Mouse (Mus musculus): Measurements from ENCODE around the gene Vmn2r11. TPM values are rescaled to one million over a fixed set of nuclear protein-coding genes. Genes with fewer than 3 reads are reported as not detected.
"Not testable (repeated sequence)": the region's sequence is repeated elsewhere in the genome, so short reads cannot be mapped to it uniquely, and the experiment has no call there.

The Vmn2r11 gene
- total RNA-seq (2021): not detected

- DNase-seq: not testable (repeated sequence)
These were observed at the start of gene Vmn2r11 for GRCm38 (mm10) chr5:109059469-109059868. Gene Vmn2r11, minus strand, starts transcription at chr5:109059569.

DNA sequence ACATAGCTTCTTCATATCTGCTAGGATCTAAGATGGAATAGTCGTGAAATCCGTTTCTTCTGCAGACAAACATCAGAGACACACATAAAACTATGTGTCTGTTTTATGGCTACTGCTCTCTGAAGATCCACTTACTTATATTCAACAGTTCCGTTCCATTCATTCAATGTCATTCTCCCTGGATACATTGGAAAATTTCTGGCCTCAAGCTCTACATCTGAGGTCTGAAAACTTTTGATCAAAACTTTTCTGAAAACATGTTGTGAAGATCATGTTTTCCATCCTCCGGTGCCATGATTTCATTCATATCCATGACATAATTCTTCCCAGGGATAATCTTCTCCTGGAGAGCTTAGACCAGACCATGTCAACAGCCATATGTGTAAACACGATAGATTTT is 38.5 kb upstream of the Vmn2r11 start, which contains the start of gene Vmn2r12:
Gene Vmn2r12, minus strand, starts transcription at position 101 of the 400 bp plus-strand sequence.
- DNase-seq: not testable (repeated sequence)

DNA sequence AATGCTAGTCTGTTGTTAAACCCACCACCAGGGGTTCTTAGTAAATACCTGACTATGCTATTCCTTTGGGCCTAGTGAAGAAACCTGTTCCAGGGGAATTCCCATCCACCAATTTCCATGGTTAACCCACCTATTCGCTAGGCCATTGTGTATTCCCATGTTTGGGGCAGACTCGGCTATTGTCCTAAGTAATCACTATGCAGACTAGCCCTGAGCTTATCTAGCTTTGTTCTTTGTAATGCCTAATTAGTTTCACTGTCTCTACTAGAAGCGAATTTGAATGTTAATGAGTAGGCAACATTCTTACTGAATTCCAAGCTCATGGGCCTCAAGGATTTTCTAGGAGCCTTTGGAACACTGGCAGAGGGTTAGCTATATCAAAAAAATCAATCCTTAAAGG is 37.1 kb upstream of the Vmn2r11 start:
- not testable (repeated sequence) for DNase-seq

GRCm38 (mm10) chr5:109072016-109072415 is 12.6 kb upstream of the Vmn2r11 start:
- not testable (repeated sequence) for DNase-seq

DNA sequence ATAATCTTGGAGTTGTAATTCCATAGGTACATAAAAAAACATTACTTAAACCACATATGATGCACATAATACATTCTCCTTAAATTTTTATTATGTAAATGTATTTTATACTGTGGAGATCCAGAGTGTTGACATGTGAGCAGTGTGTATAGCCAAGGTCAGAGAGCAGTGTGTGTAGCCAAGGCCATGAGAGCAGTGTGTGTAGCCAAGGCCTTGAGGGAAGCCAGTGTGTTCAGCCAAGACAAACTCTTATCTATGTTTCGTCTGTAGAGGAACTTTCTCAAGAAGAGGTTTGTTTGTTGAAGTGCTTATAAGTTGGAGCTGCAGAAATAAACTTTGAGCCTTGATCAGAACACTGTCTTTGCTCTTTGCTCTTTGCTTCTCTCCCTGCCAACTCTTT is 4.1 kb downstream of the Vmn2r11 start:
- DNase-seq: no peak

DNA sequence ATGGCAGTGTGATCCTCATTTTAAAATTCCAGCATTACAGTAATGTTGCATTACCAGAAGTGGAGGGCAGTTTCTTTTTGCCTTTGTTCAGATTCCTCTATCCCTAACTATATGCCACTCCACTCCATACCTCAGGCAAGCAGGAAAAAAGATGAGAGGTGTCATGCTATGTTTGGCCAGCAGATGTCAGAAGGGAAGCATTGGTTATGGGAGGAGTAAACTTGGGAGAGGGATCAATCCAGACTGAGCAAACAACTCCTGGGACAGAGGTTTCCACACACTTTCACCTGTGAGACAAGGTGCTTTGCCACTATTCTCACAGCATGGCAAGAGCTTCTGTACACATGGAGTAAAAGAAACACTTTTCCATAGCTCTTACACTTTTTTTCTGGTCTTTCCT is 26.8 kb downstream of the Vmn2r11 start:
- no peak for DNase-seq

DNA sequence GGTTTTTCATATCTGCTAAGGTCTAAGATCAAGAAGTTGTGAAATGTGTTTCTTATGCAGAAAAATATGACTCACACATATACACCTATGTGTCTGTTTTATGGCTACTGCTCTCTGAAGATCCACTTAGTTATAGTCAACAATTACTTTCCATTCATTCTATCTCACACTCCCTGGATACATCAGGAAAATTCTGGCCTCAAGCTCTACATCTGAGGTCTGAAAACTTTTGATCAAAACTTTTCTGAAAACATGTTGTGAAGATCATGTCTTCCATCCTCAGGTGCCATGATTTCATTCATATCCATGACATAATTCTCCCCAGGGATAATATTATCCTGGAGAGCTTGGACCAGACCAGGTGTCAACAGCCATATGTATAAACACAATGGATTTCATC is 52.9 kb downstream of the Vmn2r11 start, which contains the start of gene Vmn2r10:
Gene Vmn2r10, minus strand, starts transcription at position 101 of the 400 bp plus-strand sequence.
- DNase-seq: not testable (repeated sequence)

Other genes with a start within 250 kb of the Vmn2r11 start
- gene Vmn2r9, start 207.0 kb downstream of the Vmn2r11 start, total RNA-seq (2021): not detected
- gene Vmn2r10, start 53.0 kb downstream of the Vmn2r11 start, total RNA-seq (2021): not detected
- gene Vmn2r12, start 38.4 kb upstream of the Vmn2r11 start, total RNA-seq (2021): not detected
- gene Vmn2r13, start 132.6 kb upstream of the Vmn2r11 start, total RNA-seq (2021): not detected
- not detected for gene Vmn2r14, start 165.1 kb upstream of the Vmn2r11 start, total RNA-seq (2021)
- gene Vmn2r15, start 238.1 kb upstream of the Vmn2r11 start, total RNA-seq (2021): not detected